Mouse (Mus musculus) gastrocnemius, postnatal 10 days (tissue): Measurements from ENCODE around the gene Ulk3. TPM values are rescaled to one million over a fixed set of nuclear protein-coding genes. Genes with fewer than 3 reads are reported as not detected.

ENCODE experiments used
- DNase-seq: peaks from one replicate; pipeline ENCODE4 v3.0.0; 2021; ENCODE audit warnings: mixed read lengths
- long read RNA-seq, 2 experiments: library from polyadenylated mRNA; stranded (forward); transcript quantifications; one replicate each; pipeline ENCODE4 v2.0.0; 2021
- total RNA-seq, 2 experiments: library from RNA; stranded (reverse); gene quantifications; 2 replicates each; pipeline ENCODE4 v1.2.3; 2021

Ulk3 gene
- total RNA-seq = 10 to 100 TPM in 1 of 2 experiments, 1 to 10 TPM in 1; 7.6 to 12.2 TPM
- long read RNA-seq, experiment 1, partial matches to known transcripts = 0 of 3 reads
- long read RNA-seq, experiment 1, other reads (novel, unspliced or antisense) = 1 of 3 reads
- long read RNA-seq, experiment 2, partial matches to known transcripts = 0 of 2 reads
- long read RNA-seq, experiment 2, other reads (novel, unspliced or antisense) = 0 of 2 reads

GRCm38 (mm10) chr9:57589224-57590126 lies at the start of gene Ulk3:
TSS of gene Ulk3 (plus strand) at chr9:57589452.
- peak; percentile 70 for DNase-seq

- no peak for DNase-seq
These were observed 49.7 kb upstream of the Ulk3 start for GRCm38 (mm10) chr9:57539550-57539949.

GRCm38 (mm10) chr9:57541312-57541711 lies 47.9 kb upstream of the Ulk3 start:
- peak; percentile 39 for DNase-seq

- no peak for DNase-seq
These were observed 45.3 kb upstream of the Ulk3 start for GRCm38 (mm10) chr9:57543951-57544350.

- no peak for DNase-seq
These were observed 42.0 kb upstream of the Ulk3 start for GRCm38 (mm10) chr9:57547287-57547686.

- no peak for DNase-seq
These were observed 41.4 kb upstream of the Ulk3 start for GRCm38 (mm10) chr9:57547869-57548268.

- DNase-seq = no peak
These were observed 40.1 kb upstream of the Ulk3 start for GRCm38 (mm10) chr9:57549186-57549585.

GRCm38 (mm10) chr9:57550126-57550862 lies 39.0 kb upstream of the Ulk3 start:
- DNase-seq = no peak

GRCm38 (mm10) chr9:57552139-57552887 lies 36.9 kb upstream of the Ulk3 start, which contains the start of gene Mpi:
TSS of gene Mpi (minus strand) at chr9:57552763.
- peak; percentile 65 for DNase-seq

GRCm38 (mm10) chr9:57553119-57553518 lies 36.1 kb upstream of the Ulk3 start:
- DNase-seq = no peak

GRCm38 (mm10) chr9:57554753-57555152 lies 34.5 kb upstream of the Ulk3 start:
- no peak for DNase-seq

GRCm38 (mm10) chr9:57557215-57557614 lies 32.0 kb upstream of the Ulk3 start:
- no peak for DNase-seq

- no peak for DNase-seq
These were observed 30.6 kb upstream of the Ulk3 start for GRCm38 (mm10) chr9:57558625-57559024.

- no peak for DNase-seq
These were observed 29.7 kb upstream of the Ulk3 start for GRCm38 (mm10) chr9:57559568-57559967.

- DNase-seq = no peak
These were observed 29.0 kb upstream of the Ulk3 start for GRCm38 (mm10) chr9:57560263-57560662.

GRCm38 (mm10) chr9:57560861-57561710 lies 28.2 kb upstream of the Ulk3 start, which contains the start of gene Scamp2:
TSS of gene Scamp2 (plus strand) at chr9:57560943.
- DNase-seq = peak; percentile 90

GRCm38 (mm10) chr9:57561711-57562099 lies 27.5 kb upstream of the Ulk3 start:
- DNase-seq = no peak

GRCm38 (mm10) chr9:57562896-57563372 lies 26.3 kb upstream of the Ulk3 start:
- peak; percentile 48 for DNase-seq

GRCm38 (mm10) chr9:57564609-57565008 lies 24.6 kb upstream of the Ulk3 start:
- no peak for DNase-seq

- peak; percentile 41 for DNase-seq
These were observed 23.5 kb upstream of the Ulk3 start for GRCm38 (mm10) chr9:57565741-57566221.

- no peak for DNase-seq
These were observed 22.4 kb upstream of the Ulk3 start for GRCm38 (mm10) chr9:57566846-57567245.
